Comparison of ENCODE assay signal across 14 mouse cellular contexts in the genomic region with DNA sequence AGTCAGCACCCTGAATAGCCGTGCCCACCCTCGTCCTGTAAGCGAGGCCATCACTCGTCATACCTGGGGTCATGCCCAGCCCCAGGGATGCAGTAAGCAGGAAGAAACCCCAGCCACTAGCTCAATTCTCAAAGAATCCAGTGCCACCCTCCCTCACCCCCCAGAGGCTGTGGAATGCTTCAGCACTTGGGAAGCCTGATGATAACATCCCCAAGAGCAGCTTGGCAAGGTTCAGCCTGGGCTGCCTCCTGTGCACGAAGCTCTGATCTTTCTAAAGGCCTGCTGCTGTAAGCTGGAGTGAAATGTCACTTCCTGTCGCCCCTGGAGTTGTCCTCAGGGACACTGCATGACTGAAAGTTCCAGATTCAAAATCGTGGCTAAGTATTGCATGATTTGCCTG.
"Had no signal": no experiment of that assay in that cellular context is flagged by ENCODE, and none has a peak within 500 bp of the region (broad histone marks: within the 10 kb centered on the region; RNA-seq: fewer than 3 reads in every experiment).

No protein-coding gene starts in this region.

- H3K9ac ChIP-seq: liver, embryonic 15.5 days; neural tube, embryonic 15.5 days; stomach, embryonic 15.5 days had no signal

- H3K9me3 ChIP-seq: limb, embryonic 10.5 days; liver, embryonic 15.5 days; midbrain, embryonic 10.5 days; neural tube, embryonic 15.5 days; stomach, embryonic 15.5 days had no signal

- H3K36me3 ChIP-seq: limb, embryonic 10.5 days; midbrain, embryonic 10.5 days; neural tube, embryonic 15.5 days; stomach, embryonic 15.5 days had no signal

- H3K27ac ChIP-seq: layer of hippocampus, adult 2 months; limb, embryonic 10.5 days; liver, embryonic 15.5 days; midbrain, embryonic 10.5 days; stomach, embryonic 15.5 days had no signal

- DNase-seq: lung, adult 2 months; lung, postnatal 36 days; midbrain, embryonic 14.5 days; thymus, adult 2 months; thymus, postnatal 25 days had no signal

- ATAC-seq: lung, postnatal 0 days had no signal

- H3K27me3 ChIP-seq: neural tube, embryonic 15.5 days; stomach, embryonic 15.5 days had no signal

- H3K4me3 ChIP-seq: layer of hippocampus, adult 2 months; limb, embryonic 10.5 days; liver, embryonic 15.5 days; midbrain, embryonic 10.5 days; myocyte; neural tube, embryonic 15.5 days; stomach, embryonic 15.5 days had no signal

- H3K4me2 ChIP-seq: liver, embryonic 11.5 days; liver, embryonic 15.5 days; neural tube, embryonic 15.5 days; stomach, embryonic 15.5 days had no signal
